Mouse (Mus musculus) brown adipose tissue, adult 24 weeks (tissue): ENCODE data around the gene Gjc1. TPM values are rescaled to one million over a fixed set of nuclear protein-coding genes. Genes with fewer than 3 reads are reported as not detected.
A peak's percentile ranks its signal among the peaks of the same experiment; 100 is the strongest.

Experiments
- H3K27ac ChIP-seq: fragments of 200-500 bp; replicated peaks from 2 replicates; pipeline ENCODE4 v1.5.1; 2012; ENCODE audit warnings: low read depth, mild to moderate bottlenecking, low read length
- H3K4me1 ChIP-seq: fragments of 200-500 bp; 2 replicates; pipeline ENCODE4 v1.6.1; 2012; ENCODE audit warnings: low read length, mixed read lengths; ENCODE audit not compliant: control insufficient read depth, insufficient read depth, insufficient read length
- H3K4me3 ChIP-seq: fragments of 200-500 bp; 2 replicates; pipeline ENCODE4 v1.5.1; 2012; ENCODE audit warnings: low read depth, mild to moderate bottlenecking, low read length, moderate library complexity; ENCODE audit not compliant: insufficient read depth
- polyA plus RNA-seq: library from polyadenylated mRNA; stranded (reverse); fragments of >200 nt; gene quantifications from 2 replicates; pipeline ENCODE4 v1.2.4, GENCODE M21; 2012; ENCODE audit not compliant: missing spikeins, insufficient read depth, insufficient read length

Gene Gjc1
- polyA plus RNA-seq, 1 experiment: 5.0 TPM

- Histone ChIP-seq H3K4me1 (no peaks in the 10 kb centered on the region), H3K27ac (no peak overlapping the region), H3K4me3 (no peak overlapping the region)
These were observed 48.7 kb downstream of the Gjc1 start for GRCm38 (mm10) chr11:102770662-102771435.

- Histone ChIP-seq H3K4me3 (no peak overlapping the region), H3K27ac (no peak overlapping the region), H3K4me1 (no peaks in the 10 kb centered on the region)
These were observed 49.4 kb downstream of the Gjc1 start for GRCm38 (mm10) chr11:102769993-102770661.

GRCm38 (mm10) chr11:102769141-102769540 is 50.4 kb downstream of the Gjc1 start:
- H3K27ac ChIP-seq: no peak overlapping the region
- H3K4me3 ChIP-seq: no peak overlapping the region
- H3K4me1 ChIP-seq: no peaks in the 10 kb centered on the region

GRCm38 (mm10) chr11:102767055-102767670 is 52.3 kb downstream of the Gjc1 start:
- no peak overlapping the region for H3K4me3 ChIP-seq
- H3K27ac ChIP-seq: no peak overlapping the region
- no peaks in the 10 kb centered on the region for H3K4me1 ChIP-seq

GRCm38 (mm10) chr11:102765416-102765815 is 54.1 kb downstream of the Gjc1 start:
- Histone ChIP-seq H3K27ac (no peak overlapping the region), H3K4me1 (no peaks in the 10 kb centered on the region), H3K4me3 (no peak overlapping the region)

- Histone ChIP-seq H3K4me1 (no peaks in the 10 kb centered on the region), H3K27ac (no peak overlapping the region), H3K4me3 (no peak overlapping the region)
These were observed 56.3 kb downstream of the Gjc1 start for GRCm38 (mm10) chr11:102763009-102763767.

- peak overlapping the region; percentile 31 for H3K4me3 ChIP-seq
- H3K27ac ChIP-seq: no peak overlapping the region
- H3K4me1 ChIP-seq: no peaks in the 10 kb centered on the region
These were observed 57.3 kb downstream of the Gjc1 start for GRCm38 (mm10) chr11:102762248-102762647.

- H3K4me3 ChIP-seq: peak within 1 kb of the TSS; percentile 31
- no peaks in the 10 kb centered on the region for H3K4me1 ChIP-seq
- H3K27ac ChIP-seq: no peak within 1 kb of the TSS
These were observed 57.9 kb downstream of the Gjc1 start, which contains the start of gene Adam11 for GRCm38 (mm10) chr11:102761309-102762210. Gene Adam11, plus strand, starts transcription at chr11:102761439.

- Histone ChIP-seq H3K27ac (no peak overlapping the region), H3K4me1 (no peaks in the 10 kb centered on the region), H3K4me3 (no peak overlapping the region)
These were observed 58.6 kb downstream of the Gjc1 start for GRCm38 (mm10) chr11:102760805-102761308.

- H3K27ac ChIP-seq: no peak overlapping the region
- H3K4me1 ChIP-seq: no peaks in the 10 kb centered on the region
- H3K4me3 ChIP-seq: no peak overlapping the region
These were observed 60.5 kb downstream of the Gjc1 start for GRCm38 (mm10) chr11:102758977-102759376.

GRCm38 (mm10) chr11:102755391-102755790 is 64.1 kb downstream of the Gjc1 start:
- Histone ChIP-seq H3K4me1 (peaks cover 6% of the 10 kb centered on the region; the same call in 1 of the 2 replicates), H3K4me3 (no peak overlapping the region), H3K27ac (no peak overlapping the region)

- peaks cover 9% of the 10 kb centered on the region for H3K4me1 ChIP-seq
- no peak overlapping the region for H3K4me3 ChIP-seq
- H3K27ac ChIP-seq: no peak overlapping the region
These were observed 65.1 kb downstream of the Gjc1 start for GRCm38 (mm10) chr11:102754416-102754815.

GRCm38 (mm10) chr11:102753591-102754324 is 65.7 kb downstream of the Gjc1 start:
- Histone ChIP-seq H3K4me1 (peaks cover 12% of the 10 kb centered on the region), H3K4me3 (no peak overlapping the region), H3K27ac (no peak overlapping the region)
